Mouse (Mus musculus) bone marrow, adult 2 months (tissue): ENCODE measurements around the gene Crbn. TPM values are rescaled to one million over a fixed set of nuclear protein-coding genes. Genes with fewer than 3 reads are reported as not detected.

Experiments used
- H3K27ac ChIP-seq: fragments of 200-500 bp; 2 replicates; pipeline ENCODE4 v1.5.1; 2012; ENCODE audit warnings: low read depth, mild to moderate bottlenecking, control low read depth, inconsistent platforms, low read length; ENCODE audit not compliant: control insufficient read depth, poor library complexity, insufficient read depth
- H3K4me1 ChIP-seq: fragments of 200-500 bp; 2 replicates; pipeline ENCODE4 v1.6.1; 2011; ENCODE audit warnings: low read length; ENCODE audit not compliant: control insufficient read depth, insufficient read depth
- H3K4me3 ChIP-seq: fragments of 200-500 bp; replicated peaks from 2 replicates; pipeline ENCODE3; 2011; ENCODE audit warnings: mild to moderate bottlenecking, low read depth, low read length, control low read depth; ENCODE audit not compliant: control insufficient read depth
- CTCF ChIP-seq: fragments of 200-500 bp; IDR thresholded peaks from 2 replicates; pipeline ENCODE4 v1.5.1; 2011; ENCODE audit warnings: low read length, control low read depth; ENCODE audit not compliant: control insufficient read depth, insufficient read depth
- POLR2A ChIP-seq: fragments of 200-500 bp; IDR thresholded peaks from 2 replicates; pipeline ENCODE4 v1.6.1; 2011; ENCODE audit warnings: low read depth, mild to moderate bottlenecking, control low read depth, low read length, borderline replicate concordance; ENCODE audit not compliant: control insufficient read depth
- WGBS: fragments of 180-500 bp; shearing (Covaris S2); methylation state at CpG from one replicate; pipeline ENCODE4 v1.1.7; 2018; 5-methylcytosine and 5-hydroxymethylcytosine counted together
- polyA plus RNA-seq: library from polyadenylated mRNA; stranded (reverse); fragments of >200 nt; gene quantifications from 2 replicates; pipeline ENCODE4 v1.2.4, GENCODE M21; 2011; ENCODE audit warnings: low replicate concordance; ENCODE audit not compliant: missing spikeins, insufficient read depth, insufficient read length

The Crbn gene
- polyA plus RNA-seq, 1 experiment: 14.3 TPM

GRCm38 (mm10) chr6:106791429-106791828 lies 8.4 kb downstream of the Crbn start:
- no peaks in the 10 kb centered on the region; the same call in 1 of the 2 replicates for H3K4me1 ChIP-seq

GRCm38 (mm10) chr6:106787138-106787537 lies 12.7 kb downstream of the Crbn start:
- Histone ChIP-seq H3K4me1 (no peaks in the 10 kb centered on the region; the same call in 1 of the 2 replicates), H3K4me3 (no peak overlapping the region), H3K27ac (no peak overlapping the region)
- TF ChIP-seq POLR2A (no peak), CTCF (no peak)
- WGBS: 80% methylated on average over 3 of the region's 3 CpGs

More at GRCm38 (mm10) chr6:106791429-106791828, 8.4 kb downstream of the Crbn start:
- no peak for TF ChIP-seq CTCF
- TF ChIP-seq POLR2A: no peak
- 70% methylated on average over 8 of the region's 8 CpGs for WGBS
- Histone ChIP-seq H3K4me3 (no peak overlapping the region), H3K27ac (no peak overlapping the region)

GRCm38 (mm10) chr6:106770046-106770445 lies 29.8 kb downstream of the Crbn start:
- WGBS: 29% methylated on average over 4 of the region's 4 CpGs
- Histone ChIP-seq H3K27ac (no peak overlapping the region), H3K4me1 (no peaks in the 10 kb centered on the region; the same call in 1 of the 2 replicates), H3K4me3 (peak overlapping the region; percentile 95)
- no peak for TF ChIP-seq POLR2A
- TF ChIP-seq CTCF: no peak

DNA sequence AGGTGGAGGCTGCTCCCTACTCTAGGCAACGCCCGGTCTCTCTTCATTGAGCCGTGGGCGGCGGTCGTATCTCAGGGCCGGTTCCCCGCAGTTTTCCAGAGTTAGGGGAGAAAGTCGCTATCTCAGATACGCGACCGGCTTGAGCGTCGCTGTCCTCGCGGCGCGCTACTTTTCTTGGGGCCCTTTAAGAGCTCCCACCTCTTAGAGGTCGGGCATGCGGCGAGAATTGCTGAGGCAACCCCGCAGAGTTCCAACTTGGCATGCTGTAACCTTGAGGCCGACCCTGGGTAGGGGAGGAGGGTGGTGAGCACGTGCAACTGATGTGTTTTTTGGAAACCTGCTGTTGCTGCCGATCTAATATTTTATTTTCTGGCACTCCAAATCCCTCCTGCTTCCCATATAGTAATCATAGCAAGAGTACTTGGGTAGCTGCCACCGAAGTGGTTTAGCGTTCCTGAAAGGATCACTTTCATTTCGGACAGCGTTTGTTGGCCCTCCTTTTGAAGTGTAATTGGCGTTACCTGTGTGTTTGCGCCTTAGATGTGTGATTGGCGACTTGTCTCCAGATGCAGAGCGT lies 30.5 kb downstream of the Crbn start:
- peak overlapping the region; percentile 95 for H3K4me3 ChIP-seq
- under 1% methylated on average over 33 of the region's 33 CpGs for WGBS
- peak overlapping the region; percentile 61 for H3K27ac ChIP-seq
- TF ChIP-seq CTCF (no peak), POLR2A (no peak)
- no peaks in the 10 kb centered on the region; the same call in 1 of the 2 replicates for H3K4me1 ChIP-seq

GRCm38 (mm10) chr6:106768640-106769289 lies 31.1 kb downstream of the Crbn start, which contains the start of gene Trnt1:
Trnt1 (plus strand) TSS chr6:106769120.
- Histone ChIP-seq H3K27ac (peak within 1 kb of the TSS; percentile 61), H3K4me3 (peak within 1 kb of the TSS; percentile 95), H3K4me1 (no peaks in the 10 kb centered on the region; the same call in 1 of the 2 replicates)
- no peak for TF ChIP-seq CTCF
- peak; percentile 84 for TF ChIP-seq POLR2A
- WGBS: 5% methylated on average over 35 of the region's 35 CpGs

DNA sequence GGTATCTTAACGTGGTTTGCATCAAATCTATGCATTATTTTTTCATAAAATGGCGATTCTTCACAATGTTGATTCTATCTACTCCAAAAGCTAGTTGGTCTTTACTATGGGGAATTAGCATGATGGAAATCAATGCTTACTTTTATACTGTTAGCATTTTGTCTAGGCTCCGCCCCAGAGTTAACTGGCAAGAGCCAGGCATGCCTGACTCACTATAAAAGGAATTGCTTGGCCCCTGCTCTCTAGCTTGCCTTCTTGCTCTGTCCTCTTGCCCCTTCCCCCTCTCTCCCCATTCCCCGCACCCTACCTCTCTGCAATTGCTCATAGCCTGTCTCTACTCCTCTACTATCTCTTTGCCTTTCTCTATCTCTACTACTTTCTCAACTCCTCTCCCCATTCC lies 33.1 kb downstream of the Crbn start:
- Histone ChIP-seq H3K4me1 (no peaks in the 10 kb centered on the region; the same call in 1 of the 2 replicates), H3K4me3 (no peak overlapping the region), H3K27ac (no peak overlapping the region)
- 71% methylated on average over 4 of the region's 4 CpGs for WGBS
- TF ChIP-seq POLR2A: no peak
- no peak for TF ChIP-seq CTCF

DNA sequence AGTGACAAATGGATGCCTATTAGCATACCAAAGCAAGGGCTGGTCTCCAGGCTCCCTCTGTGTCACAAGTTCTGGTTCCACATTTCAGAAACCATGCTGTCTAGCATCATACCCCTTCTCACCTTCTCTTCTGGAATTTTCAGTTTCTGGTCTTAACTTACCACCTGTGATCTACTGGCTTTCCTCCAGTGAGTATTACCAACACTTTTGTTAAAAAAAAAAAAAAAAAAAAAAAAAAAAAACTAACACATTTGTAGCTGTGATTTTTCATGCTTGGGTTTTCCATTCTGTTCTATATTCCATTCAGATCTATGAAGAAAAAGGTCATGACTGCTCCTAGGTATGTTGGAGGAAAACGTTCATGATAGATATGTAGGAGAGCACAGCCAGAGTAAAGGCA lies 34.0 kb downstream of the Crbn start:
- no peak overlapping the region for H3K4me3 ChIP-seq
- 71% methylated on average over 1 of the region's 1 CpGs for WGBS
- no peaks in the 10 kb centered on the region; the same call in 1 of the 2 replicates for H3K4me1 ChIP-seq
- TF ChIP-seq POLR2A (no peak), CTCF (no peak)
- no peak overlapping the region for H3K27ac ChIP-seq

GRCm38 (mm10) chr6:106761486-106761885 lies 38.4 kb downstream of the Crbn start:
- Histone ChIP-seq H3K27ac (no peak overlapping the region), H3K4me3 (no peak overlapping the region), H3K4me1 (no peaks in the 10 kb centered on the region)
- WGBS: 28% methylated on average over 1 of the region's 1 CpGs
- no peak for TF ChIP-seq CTCF
- no peak for TF ChIP-seq POLR2A
